Mouse (Mus musculus) c-Kit-negative CD71-positive TER-119-positive erythroid progenitor cells, embryonic 14.5 days (primary cell): Measurements from ENCODE around the gene Cmtm4.

ENCODE experiments used
- DNase-seq: peaks from one replicate; pipeline ENCODE4 v3.0.0-alpha.2; 2013; ENCODE audit warnings: low read depth, low spot score

The Cmtm4 gene

DNA sequence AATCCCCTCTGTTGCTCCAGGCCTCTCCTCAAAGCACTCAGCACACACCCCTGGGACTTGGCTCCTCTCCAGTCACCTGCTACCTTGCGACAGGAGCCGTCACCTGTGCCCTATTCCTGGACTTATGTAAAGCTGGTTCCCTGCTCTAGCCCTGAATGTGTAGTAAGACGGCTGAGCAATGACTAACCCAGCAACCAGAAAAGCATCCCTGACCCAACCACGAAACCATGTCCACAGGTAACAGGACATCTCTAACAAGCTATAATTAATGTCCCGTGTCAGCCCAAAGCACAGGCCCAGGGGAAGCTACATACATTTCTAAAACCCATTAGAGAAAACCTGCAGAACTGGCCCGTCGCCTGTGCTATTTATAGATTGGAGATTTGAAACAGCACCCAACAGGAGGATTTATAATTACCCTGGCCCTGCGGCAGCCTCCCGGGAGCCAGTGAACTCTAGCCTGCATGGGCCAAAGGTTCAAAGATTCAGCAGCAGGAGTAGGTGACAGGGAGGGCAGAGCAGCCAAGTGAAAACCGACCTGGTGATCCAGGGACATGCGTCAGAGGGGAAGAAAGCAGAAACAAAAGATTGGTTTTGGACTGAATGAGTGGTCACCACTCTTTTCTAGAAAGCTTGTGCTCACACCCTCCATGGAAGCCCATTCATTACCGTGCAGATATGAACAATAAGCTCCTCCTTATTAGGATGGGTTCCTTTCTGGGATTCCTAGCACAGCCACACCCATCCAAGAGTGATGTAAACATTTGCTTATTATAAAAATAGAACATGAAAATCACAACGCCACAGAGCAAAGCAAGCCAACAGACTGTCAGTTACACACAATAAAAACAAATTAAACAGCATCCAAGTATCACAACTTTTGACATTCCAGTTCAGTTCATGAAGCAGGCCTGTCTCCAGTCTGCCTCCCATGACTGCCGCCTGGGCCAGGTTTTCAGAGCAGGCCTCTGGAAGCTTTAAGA is 20.5 kb downstream of the Cmtm4 start:
- DNase-seq: no peak

DNA sequence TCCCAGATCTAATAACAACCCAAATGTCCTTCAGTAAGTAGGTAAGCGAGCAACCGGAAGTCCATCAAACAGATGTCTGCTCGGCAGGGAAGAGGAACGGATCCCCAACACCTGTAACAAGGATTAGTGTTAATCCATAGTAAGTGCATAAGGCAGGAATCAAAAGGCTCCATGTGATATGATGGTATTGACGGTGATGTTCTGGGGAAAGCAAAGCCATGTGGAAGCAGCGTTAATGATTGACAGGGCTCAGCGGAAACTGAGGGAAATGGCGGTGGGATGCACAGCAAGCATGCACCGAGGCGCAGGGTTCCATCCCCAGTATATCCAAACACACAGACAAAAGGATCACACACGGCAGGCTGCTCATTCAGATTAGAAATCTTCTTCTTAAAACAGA is 21.3 kb downstream of the Cmtm4 start:
- no peak for DNase-seq

GRCm38 (mm10) chr8:104373779-104374178 is 21.8 kb downstream of the Cmtm4 start:
- DNase-seq: no peak

DNA sequence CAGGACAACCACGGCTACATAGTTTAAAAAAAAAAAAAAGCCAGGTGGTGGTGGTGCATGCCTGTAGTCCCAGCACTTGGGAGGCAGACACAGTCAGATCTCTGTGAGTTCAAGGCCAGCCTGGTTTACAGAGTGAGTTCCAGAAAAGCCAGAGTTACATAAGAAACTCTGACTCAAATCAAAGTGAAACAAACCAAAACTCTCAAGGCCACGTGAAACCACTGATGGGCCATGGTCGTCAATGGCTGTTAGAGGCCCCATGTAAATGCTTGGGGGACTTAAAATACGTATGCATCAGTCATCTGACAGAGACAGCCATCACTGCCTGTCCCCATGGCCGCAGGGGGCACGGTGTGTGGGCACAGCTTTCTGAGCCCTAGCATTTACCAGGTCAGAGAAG is 24.5 kb downstream of the Cmtm4 start:
- DNase-seq: no peak

- DNase-seq: no peak
Measured at GRCm38 (mm10) chr8:104370071-104370470, 25.5 kb downstream of the Cmtm4 start.

GRCm38 (mm10) chr8:104369591-104369990 is 26.0 kb downstream of the Cmtm4 start:
- no peak for DNase-seq

GRCm38 (mm10) chr8:104367398-104367797 is 28.2 kb downstream of the Cmtm4 start:
- DNase-seq: no peak

DNA sequence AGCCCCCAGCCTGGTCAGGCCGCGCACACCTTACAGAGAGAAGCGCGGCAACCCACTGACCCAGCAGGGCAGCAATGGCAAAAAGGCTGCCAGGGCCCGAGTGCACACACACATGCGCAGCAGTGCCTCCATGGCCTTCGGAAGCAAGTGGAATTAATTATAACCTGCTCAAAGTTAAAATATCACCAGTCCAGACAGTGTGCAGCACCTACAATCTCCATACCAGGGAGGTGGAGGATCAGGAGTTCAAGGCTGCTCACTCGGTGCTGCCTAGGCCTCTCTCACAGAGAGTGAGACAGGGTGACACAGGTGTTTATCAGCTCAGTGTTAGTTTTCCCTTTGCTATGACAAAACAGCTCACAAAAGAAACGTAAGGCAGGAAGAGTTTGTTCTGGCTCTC is 29.9 kb downstream of the Cmtm4 start:
- no peak for DNase-seq

DNA sequence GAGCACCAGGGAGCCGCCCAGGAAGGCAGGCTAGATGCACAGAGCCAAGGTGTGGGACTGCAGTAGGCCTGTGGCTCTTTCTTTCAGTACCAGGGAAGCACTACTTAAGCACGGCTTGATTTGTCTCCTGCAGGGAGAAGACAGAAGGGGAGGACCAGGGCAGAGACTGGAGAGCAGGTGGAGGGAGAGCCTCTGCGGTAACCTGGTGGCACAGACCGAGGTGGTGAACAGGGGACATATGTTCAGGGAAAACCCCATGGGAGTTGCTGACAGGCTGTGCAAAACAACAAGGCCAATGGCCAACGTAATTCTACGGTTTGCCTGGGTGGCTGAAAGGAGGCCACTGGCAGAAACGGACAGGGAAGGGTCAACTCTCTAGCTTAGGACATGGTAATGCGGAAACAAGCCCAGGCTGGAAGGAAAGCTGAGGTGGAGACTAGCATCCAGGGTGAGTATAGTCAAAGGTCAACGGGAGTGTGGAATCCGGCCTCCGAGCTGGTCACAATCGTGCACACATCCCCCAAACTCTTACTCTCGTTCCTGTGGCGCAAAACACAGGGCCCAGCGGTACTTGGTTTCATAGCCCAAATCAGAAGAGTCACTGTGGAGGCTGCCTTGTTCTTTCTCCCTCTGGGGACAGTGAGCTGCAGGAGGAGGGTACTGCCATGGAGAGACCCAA is 35.7 kb downstream of the Cmtm4 start:
- DNase-seq: no peak

DNA sequence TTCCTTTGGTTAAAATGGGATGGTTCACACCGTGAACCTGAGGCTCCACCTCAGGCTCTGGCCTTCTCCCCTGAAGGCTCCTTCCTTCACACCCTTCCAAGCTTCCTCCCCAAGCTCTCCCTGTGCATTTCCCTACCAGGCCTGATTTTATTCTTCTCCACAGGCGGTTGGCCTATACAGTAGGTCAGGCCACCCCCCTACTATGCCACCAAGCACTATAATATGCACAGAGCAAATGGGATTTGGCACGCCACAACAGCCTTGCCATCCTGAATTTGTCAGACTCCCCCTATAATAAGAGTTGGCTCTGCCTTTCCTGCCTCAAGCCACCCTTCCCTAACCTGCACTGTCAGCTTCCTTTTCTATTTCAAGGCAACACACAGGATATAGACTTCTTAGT is 37.0 kb downstream of the Cmtm4 start:
- no peak for DNase-seq

DNA sequence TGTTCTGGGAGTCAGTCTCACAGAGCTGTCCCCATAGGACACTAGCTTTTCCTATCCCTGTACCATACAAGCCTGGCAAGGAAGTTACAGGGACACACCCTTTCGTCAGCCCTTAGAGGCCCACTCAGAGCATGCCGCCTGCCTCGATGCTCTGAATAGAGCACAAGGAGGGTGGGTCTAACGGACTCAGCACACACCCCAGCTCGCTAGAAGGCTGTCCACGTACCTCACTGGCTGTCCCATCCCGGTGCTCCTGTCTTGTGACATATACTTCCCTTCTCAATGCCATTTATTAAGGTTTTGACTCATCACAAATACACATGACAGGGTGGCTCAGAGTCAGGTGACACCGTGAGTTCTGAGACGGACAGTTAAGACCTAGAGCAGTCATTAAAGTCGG is 41.1 kb downstream of the Cmtm4 start:
- no peak for DNase-seq

DNA sequence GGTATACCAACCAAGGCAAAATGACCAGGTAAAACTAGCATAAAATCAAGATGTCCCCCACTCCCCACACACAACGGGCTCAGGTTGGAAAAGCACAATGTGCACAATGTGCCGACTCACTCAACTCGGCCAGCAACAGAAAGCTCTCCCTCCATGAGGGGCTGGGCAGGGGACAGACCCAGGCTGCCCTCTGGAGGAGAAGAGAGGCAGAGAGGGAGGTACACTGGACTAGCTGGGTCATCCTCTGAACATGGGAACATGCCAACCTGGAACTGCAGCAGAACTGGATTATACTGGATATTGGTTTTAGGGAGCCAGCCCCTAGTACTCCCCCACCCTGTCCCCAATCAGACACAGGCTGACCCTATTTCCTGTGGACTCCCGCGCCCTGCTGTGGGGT is 42.4 kb downstream of the Cmtm4 start:
- no peak for DNase-seq

DNA sequence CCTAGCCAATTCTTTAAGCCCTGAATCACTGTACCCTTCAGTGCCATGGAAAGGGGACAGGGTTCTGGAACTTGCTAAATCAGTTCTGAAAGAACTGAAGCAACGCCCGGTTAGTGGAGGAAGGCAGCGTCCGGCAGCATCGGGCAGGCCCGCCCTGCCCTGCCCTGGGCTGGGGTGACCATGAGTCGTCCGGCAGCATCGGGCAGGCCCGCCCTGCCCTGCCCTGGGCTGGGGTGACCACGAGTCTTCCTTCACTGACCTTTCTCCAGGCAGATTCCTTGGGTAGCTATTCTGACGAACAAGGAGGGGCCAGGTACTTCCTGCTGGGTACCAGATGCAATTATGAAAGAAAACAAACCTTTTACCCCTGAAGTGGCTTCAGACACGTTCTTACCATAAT is 45.6 kb downstream of the Cmtm4 start:
- DNase-seq: no peak

DNA sequence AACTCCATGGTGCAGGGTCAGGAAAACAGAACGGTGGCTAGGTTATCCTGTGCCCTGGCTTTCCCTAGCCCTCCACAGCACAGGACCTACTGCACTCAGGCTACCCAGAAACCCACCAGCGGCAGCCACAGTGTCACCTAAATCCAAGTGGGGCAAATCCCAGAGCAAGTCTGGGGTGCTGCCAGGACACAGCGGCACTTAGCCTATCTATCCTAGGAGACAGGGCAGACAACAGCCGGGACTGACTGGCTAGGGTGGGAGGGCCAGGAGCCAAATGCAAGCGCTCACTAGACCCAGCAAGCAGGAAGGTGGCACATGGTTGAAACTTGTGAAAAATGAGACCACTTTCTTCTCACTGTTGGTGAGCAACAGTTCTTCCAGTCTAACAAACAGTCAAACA is 46.6 kb downstream of the Cmtm4 start:
- DNase-seq: no peak

GRCm38 (mm10) chr8:104346706-104347105 is 48.9 kb downstream of the Cmtm4 start:
- DNase-seq: no peak

GRCm38 (mm10) chr8:104344622-104345021 is 51.0 kb downstream of the Cmtm4 start:
- DNase-seq: no peak

- DNase-seq: peak; percentile 40
Measured at GRCm38 (mm10) chr8:104343957-104344356, 51.6 kb downstream of the Cmtm4 start.

DNA sequence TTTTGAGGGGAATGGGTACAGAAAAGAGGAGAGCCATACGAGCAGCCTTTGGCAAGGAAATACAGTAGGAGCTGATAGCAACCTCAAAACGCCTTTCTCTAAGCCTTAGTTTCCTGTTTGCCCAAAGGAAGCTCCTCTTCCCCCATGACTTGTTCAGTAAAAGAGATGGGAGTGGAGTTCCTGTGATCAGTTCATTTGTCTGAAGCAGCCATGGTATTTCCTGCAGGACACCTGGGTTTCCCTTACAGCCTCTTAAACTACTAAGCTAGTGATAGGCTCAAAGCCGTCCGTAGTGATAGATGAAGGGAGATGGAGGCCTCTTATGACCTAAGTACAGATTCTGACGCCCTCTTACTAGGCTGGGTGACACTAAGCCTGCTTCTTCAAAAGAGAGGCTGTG is 53.2 kb downstream of the Cmtm4 start:
- DNase-seq: no peak

- no peak for DNase-seq
Measured at GRCm38 (mm10) chr8:104341678-104342077, 53.9 kb downstream of the Cmtm4 start.

DNA sequence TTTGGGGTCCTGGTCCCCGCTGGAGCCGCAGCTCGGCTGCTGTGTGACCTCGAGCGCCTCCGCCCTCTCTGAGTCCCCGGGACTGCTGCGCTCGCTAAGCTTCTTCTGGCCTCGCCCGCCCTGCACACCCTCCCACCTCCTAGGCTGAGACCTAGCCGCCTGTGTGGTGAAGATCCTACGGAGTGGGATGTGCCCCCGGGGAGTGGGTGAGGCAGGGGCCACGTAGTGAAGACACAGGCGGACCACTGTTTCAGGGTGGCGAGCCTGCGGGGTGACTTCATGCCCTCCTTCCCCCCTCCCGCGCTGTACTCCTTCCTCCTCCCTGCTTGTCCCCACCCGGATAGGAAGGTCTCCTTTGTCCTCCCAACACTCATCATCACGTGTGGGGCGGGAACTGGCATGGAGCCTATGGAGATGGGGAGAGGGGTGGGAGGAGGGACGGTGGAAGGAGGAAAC is 54.5 kb downstream of the Cmtm4 start:
- DNase-seq: no peak

DNA sequence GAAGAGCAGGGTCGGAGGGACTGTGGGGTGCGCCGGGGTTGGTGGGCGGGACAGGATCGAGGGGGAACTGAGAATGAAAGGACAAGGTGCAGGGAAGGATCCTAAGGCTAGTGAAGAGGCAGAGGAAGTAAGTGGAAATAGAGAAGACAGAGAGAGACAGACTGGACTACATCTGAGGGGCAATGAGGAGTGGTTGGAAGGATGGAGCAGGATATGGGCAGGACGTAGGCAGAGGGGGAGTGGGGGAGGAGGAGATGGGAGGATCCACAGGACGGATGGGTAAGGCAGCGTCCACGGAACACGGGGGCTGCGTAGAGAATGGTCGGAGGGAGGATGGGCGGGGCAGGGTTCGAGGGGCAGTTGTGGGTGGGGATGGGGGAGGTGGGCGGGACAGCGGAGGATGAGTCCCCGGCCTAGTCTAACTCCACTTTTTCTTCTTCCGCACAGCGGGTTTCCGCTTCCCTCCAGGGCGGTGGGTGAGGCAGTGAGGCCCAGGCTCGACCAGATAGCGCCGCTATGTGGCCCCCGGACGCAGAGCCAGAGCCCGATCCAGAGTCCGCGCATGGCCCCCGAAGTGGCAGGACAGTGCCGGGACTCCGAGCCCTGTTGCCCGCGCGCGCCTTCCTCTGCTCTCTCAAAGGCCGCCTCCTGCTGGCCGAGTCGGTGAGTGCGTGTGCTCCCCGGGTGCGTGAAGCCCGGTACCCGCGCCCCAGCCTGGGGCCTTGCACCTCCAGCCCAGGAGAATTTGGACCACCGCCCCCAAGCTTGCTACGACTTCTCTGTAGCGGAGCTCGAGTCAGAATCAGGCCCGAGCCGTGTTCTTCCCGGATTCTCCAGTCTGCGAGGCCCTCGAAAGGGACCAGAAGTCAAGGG is 55.1 kb downstream of the Cmtm4 start:
- no peak for DNase-seq

DNA sequence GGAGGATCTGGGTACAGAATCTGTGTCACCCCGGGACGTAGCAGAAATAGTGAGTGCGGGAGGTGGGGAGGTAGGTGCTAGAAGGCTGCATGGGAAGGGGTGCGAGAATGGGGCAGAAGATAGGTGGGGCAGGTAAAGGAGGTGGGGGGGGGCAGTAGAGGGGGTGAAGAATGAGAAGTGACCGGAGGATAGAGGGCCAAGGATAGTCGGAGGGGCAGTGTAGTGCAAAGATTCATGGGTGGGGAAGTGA is 55.7 kb downstream of the Cmtm4 start:
- no peak for DNase-seq
